Mouse (Mus musculus): ENCODE measurements at regions not wholly inside any gene's neighbourhood (a gene's known extent, or its start where the extent isn't known, plus 50 kb on each side); places are given as distances from the start of the nearest gene placed in this dataset.

GRCm38 (mm10) chr19:15658611-15659010 is 288.5 kb downstream of the Psat1 start:
- no peak for TF ChIP-seq CTCF (IDR thresholded peaks at IDR 0.05; ENCODE audit: low read depth, low read length)
- TF ChIP-seq POLR2A (IDR thresholded peaks at IDR 0.05; ENCODE audit: borderline replicate concordance, low read depth, low read length): no peak
